Mouse (Mus musculus) liver, embryonic 14.5 days (tissue): ENCODE results near the gene Mfsd4a. TPM values are rescaled to one million over a fixed set of nuclear protein-coding genes. Genes with fewer than 3 reads are reported as not detected.

Experiments
- ATAC-seq: fragments of 200-750 bp; cut with Nextera tagmentation; 2 replicates; pipeline ENCODE4 v1.8.0; 2017; ENCODE audit warnings: moderate number of reproducible peaks, mild to moderate bottlenecking, moderate library complexity; ENCODE audit not compliant: insufficient read depth
- DNase-seq, 3 experiments: peaks; one replicate each; pipeline ENCODE4 v3.0.0-alpha.2; 2012 to 2013; ENCODE audit warnings: low read depth in 3 of 3, low spot score in 3 of 3
- H3K27ac ChIP-seq: fragments of 300-500 bp; sonication (generic); 2 replicates; pipeline ENCODE4 v1.5.1; 2014; ENCODE audit warnings: moderate library complexity, mild to moderate bottlenecking, control low read depth, inconsistent platforms
- H3K27me3 ChIP-seq: fragments of 300-500 bp; sonication (generic); 2 replicates; pipeline ENCODE4 v1.6.1; 2014; ENCODE audit warnings: mild to moderate bottlenecking, low read length, moderate library complexity; ENCODE audit not compliant: control insufficient read depth, insufficient read depth
- H3K36me3 ChIP-seq: fragments of 300-500 bp; sonication (generic); replicated peaks from 2 replicates; pipeline ENCODE4 v1.6.1; 2014; ENCODE audit warnings: low read depth; ENCODE audit not compliant: control insufficient read depth, insufficient read depth
- H3K4me1 ChIP-seq, 2 experiments: fragments of 200-500 bp in 1 of 2; fragments of 300-500 bp in 1 of 2; sonication (generic) in 1 of 2; replicated peaks; 2 replicates each; pipeline ENCODE4 v1.6.1; 2012 to 2014; ENCODE audit warnings: antibody characterized with exemption in 1 of 2, inconsistent platforms in 1 of 2, low read length in 1 of 2; ENCODE audit not compliant: control insufficient read depth in 2 of 2, insufficient read depth in 2 of 2
- H3K4me2 ChIP-seq: fragments of 300-500 bp; sonication (generic); 2 replicates; pipeline ENCODE4 v1.6.1; 2014; ENCODE audit warnings: low read depth, mild to moderate bottlenecking, control low read depth, moderate library complexity
- H3K4me3 ChIP-seq, 2 experiments: fragments of 200-500 bp in 1 of 2; fragments of 300-500 bp in 1 of 2; sonication (generic) in 1 of 2; 2 replicates each; pipeline ENCODE4 v1.5.1; 2012 to 2014; ENCODE audit warnings: low read depth in 2 of 2, low read length in 2 of 2, mild to moderate bottlenecking in 2 of 2, control low read depth in 1 of 2, inconsistent platforms in 1 of 2, moderate library complexity in 1 of 2; ENCODE audit not compliant: insufficient read depth in 1 of 2
- H3K9ac ChIP-seq: fragments of 300-500 bp; sonication (generic); replicated peaks from 2 replicates; pipeline ENCODE4 v1.6.1; 2014; ENCODE audit warnings: mild to moderate bottlenecking, control low read depth, moderate library complexity
- H3K9me3 ChIP-seq: fragments of 300-500 bp; sonication (generic); 2 replicates; pipeline ENCODE4 v1.6.1; 2016; ENCODE audit warnings: low read length, mixed read lengths; ENCODE audit not compliant: control insufficient read depth
- CTCF ChIP-seq: IDR thresholded peaks from 2 replicates; pipeline ENCODE4 v1.5.1; 2016; ENCODE audit warnings: antibody characterized with exemption, low read depth, control low read depth
- EP300 ChIP-seq: IDR thresholded peaks from 2 replicates; pipeline ENCODE4 v1.6.1; 2016; ENCODE audit warnings: antibody characterized with exemption, low read depth
- WGBS: fragments of 180-500 bp; shearing (Covaris S2); extraction: QIAGEN DNeasy Blood & Tissue Kit; methylation state at CpG from one replicate; pipeline ENCODE4 v1.1.7; 2014; ENCODE audit not compliant: insufficient replicate concordance; 5-methylcytosine and 5-hydroxymethylcytosine counted together
- polyA plus RNA-seq, 2 experiments: library from polyadenylated mRNA; depleted of rRNA in 1 of 2; stranded (reverse) in 1 of 2; unstranded in 1 of 2; fragments of >200 nt; fragmentation: Nextera tagmentation in 1 of 2; extraction: Ambion mirVana in 1 of 2; gene quantifications; 2 replicates each; pipeline versions ENCODE4 v1.2.1 to v1.2.3; 2012 to 2014

Mfsd4a gene
- polyA plus RNA-seq, 2 experiments: 0.02 to 2.6 TPM

- H3K4me1 ChIP-seq: peaks cover 0 to 13% of the 10 kb centered on the region in 2 experiments; a peak in 2 of 4 replicates
- ATAC-seq (no peak), DNase-seq (no peak)
- no peak overlapping the region for H3K9ac ChIP-seq
- H3K27ac ChIP-seq: no peak overlapping the region
- no peaks in the 10 kb centered on the region for H3K36me3 ChIP-seq
- H3K4me2 ChIP-seq: no peak overlapping the region
- TF ChIP-seq CTCF (no peak), EP300 (no peak)
- no peaks in the 10 kb centered on the region for H3K27me3 ChIP-seq
- H3K9me3 ChIP-seq: no peaks in the 10 kb centered on the region
- H3K4me3 ChIP-seq: no peak overlapping the region
- WGBS: 65% methylated on average over 6 of the region's 6 CpGs
Observed at GRCm38 (mm10) chr1:131973991-131974390, 93.9 kb downstream of the Mfsd4a start.

Other genes with a start within 250 kb of the Mfsd4a start
- 1.3 TPM in 2 replicates for gene Slc41a1, start 240.6 kb downstream of the Mfsd4a start, polyA plus RNA-seq (2012; rRNA removed)
- 0.83 and 0.87 TPM in 2 replicates for gene Slc41a1, start 240.6 kb downstream of the Mfsd4a start, polyA plus RNA-seq (2014; fragmentation: Nextera tagmentation; extraction: Ambion mirVana)
- gene Rab29, start 200.8 kb downstream of the Mfsd4a start, polyA plus RNA-seq (2012; rRNA removed): 7.3 and 8.3 TPM in 2 replicates
- gene Rab29, start 200.8 kb downstream of the Mfsd4a start, polyA plus RNA-seq (2014; fragmentation: Nextera tagmentation; extraction: Ambion mirVana): 10.7 and 11.7 TPM in 2 replicates
- 18.0 and 23.2 TPM in 2 replicates for gene Nucks1, start 157.5 kb downstream of the Mfsd4a start, polyA plus RNA-seq (2012; rRNA removed)
- 20.2 and 21.3 TPM in 2 replicates for gene Nucks1, start 157.5 kb downstream of the Mfsd4a start, polyA plus RNA-seq (2014; fragmentation: Nextera tagmentation; extraction: Ambion mirVana)
- 1.9 and 2.4 TPM in 2 replicates for gene Slc45a3, start 105.1 kb downstream of the Mfsd4a start, polyA plus RNA-seq (2012; rRNA removed)
- gene Slc45a3, start 105.1 kb downstream of the Mfsd4a start, polyA plus RNA-seq (2014; fragmentation: Nextera tagmentation; extraction: Ambion mirVana): 1.8 and 2.5 TPM in 2 replicates
- gene Elk4, start 60.5 kb downstream of the Mfsd4a start, polyA plus RNA-seq (2012; rRNA removed): 8.8 and 9.1 TPM in 2 replicates
- gene Elk4, start 60.5 kb downstream of the Mfsd4a start, polyA plus RNA-seq (2014; fragmentation: Nextera tagmentation; extraction: Ambion mirVana): 8.9 and 12.0 TPM in 2 replicates
- gene Cdk18, start 71.6 kb upstream of the Mfsd4a start, polyA plus RNA-seq (2012; rRNA removed): 1.4 and 1.7 TPM in 2 replicates
- 0.67 and 1.2 TPM in 2 replicates for gene Cdk18, start 71.6 kb upstream of the Mfsd4a start, polyA plus RNA-seq (2014; fragmentation: Nextera tagmentation; extraction: Ambion mirVana)
- not detected in 2 replicates for gene Lemd1, start 123.4 kb upstream of the Mfsd4a start, polyA plus RNA-seq (2012; rRNA removed)
- gene Lemd1, start 123.4 kb upstream of the Mfsd4a start, polyA plus RNA-seq (2014; fragmentation: Nextera tagmentation; extraction: Ambion mirVana): not detected in 2 replicates
- 0.02 TPM in 1 of 2 replicates, not detected in the other for gene AC124108.1, start 123.4 kb upstream of the Mfsd4a start, polyA plus RNA-seq (2012; rRNA removed)
- not detected in 2 replicates for gene AC124108.1, start 123.4 kb upstream of the Mfsd4a start, polyA plus RNA-seq (2014; fragmentation: Nextera tagmentation; extraction: Ambion mirVana)
- gene Gm10188, start 161.7 kb upstream of the Mfsd4a start, polyA plus RNA-seq (2012; rRNA removed): not detected in 2 replicates
- gene Gm10188, start 161.7 kb upstream of the Mfsd4a start, polyA plus RNA-seq (2014; fragmentation: Nextera tagmentation; extraction: Ambion mirVana): not detected in 2 replicates
- gene Klhdc8a, start 230.6 kb upstream of the Mfsd4a start, polyA plus RNA-seq (2012; rRNA removed): 0.01 and 0.04 TPM in 2 replicates
- 0.03 and 0.13 TPM in 2 replicates for gene Klhdc8a, start 230.6 kb upstream of the Mfsd4a start, polyA plus RNA-seq (2014; fragmentation: Nextera tagmentation; extraction: Ambion mirVana)
- 1.0 and 1.2 TPM in 2 replicates for gene Nuak2, start 248.1 kb upstream of the Mfsd4a start, polyA plus RNA-seq (2012; rRNA removed)
- gene Nuak2, start 248.1 kb upstream of the Mfsd4a start, polyA plus RNA-seq (2014; fragmentation: Nextera tagmentation; extraction: Ambion mirVana): 2.0 and 2.1 TPM in 2 replicates